Mouse (Mus musculus) forebrain, embryonic 15.5 days (tissue): ENCODE data around the gene Nme7. TPM values are rescaled to one million over a fixed set of nuclear protein-coding genes. Genes with fewer than 3 reads are reported as not detected.

Experiments used
- ATAC-seq: fragments of 200-750 bp; cut with Nextera tagmentation; replicated peaks from 2 replicates; pipeline ENCODE4 v1.8.0; 2017; ENCODE audit warnings: mild to moderate bottlenecking, moderate TSS enrichment, moderate library complexity
- H3K27ac ChIP-seq: fragments of 300-500 bp; sonication (generic); replicated peaks from 2 replicates; pipeline ENCODE4 v1.5.1; 2015; ENCODE audit warnings: mild to moderate bottlenecking, inconsistent platforms
- H3K27me3 ChIP-seq: fragments of 300-500 bp; sonication (generic); 2 replicates; pipeline ENCODE4 v1.6.1; 2015; ENCODE audit warnings: inconsistent platforms
- H3K36me3 ChIP-seq: fragments of 300-500 bp; sonication (generic); 2 replicates; pipeline ENCODE4 v1.6.1; 2015; ENCODE audit warnings: mild to moderate bottlenecking, inconsistent platforms
- H3K4me1 ChIP-seq: fragments of 300-500 bp; sonication (generic); 2 replicates; pipeline ENCODE4 v1.6.1; 2015; ENCODE audit warnings: inconsistent platforms
- H3K4me2 ChIP-seq: fragments of 300-500 bp; sonication (generic); replicated peaks from 2 replicates; pipeline ENCODE4 v1.6.1; 2015; ENCODE audit warnings: mild to moderate bottlenecking, inconsistent platforms
- H3K4me3 ChIP-seq: fragments of 300-500 bp; sonication (generic); 2 replicates; pipeline ENCODE4 v1.5.1; 2015; ENCODE audit warnings: mild to moderate bottlenecking, inconsistent platforms
- H3K9ac ChIP-seq: fragments of 300-500 bp; sonication (generic); replicated peaks from 2 replicates; pipeline ENCODE4 v1.6.1; 2015; ENCODE audit warnings: mild to moderate bottlenecking, inconsistent platforms
- H3K9me3 ChIP-seq: fragments of 300-500 bp; sonication (generic); 2 replicates; pipeline ENCODE4 v1.6.1; 2016; ENCODE audit warnings: inconsistent platforms
- WGBS: fragments of 180-500 bp; shearing (Covaris S2); methylation state at CpG from one replicate; pipeline ENCODE4 v1.1.7; 2015; ENCODE audit warnings: mixed read lengths; 5-methylcytosine and 5-hydroxymethylcytosine counted together
- polyA plus RNA-seq: library from polyadenylated mRNA; unstranded; fragments of >200 nt; fragmentation: Nextera tagmentation; extraction: Ambion mirVana; gene quantifications from 2 replicates; pipeline ENCODE4 v1.2.1, GENCODE M21; 2015

The Nme7 gene
- polyA plus RNA-seq, 1 experiment from 2014 or later = 41.6 TPM

GRCm38 (mm10) chr1:164294071-164294470 is 9.8 kb upstream of the Nme7 start:
- Histone ChIP-seq H3K9ac (no peak overlapping the region), H3K27ac (no peak overlapping the region), H3K4me3 (no peak overlapping the region), H3K9me3 (no peaks in the 10 kb centered on the region), H3K4me1 (no peaks in the 10 kb centered on the region), H3K4me2 (no peak overlapping the region), H3K36me3 (peaks cover 71% of the 10 kb centered on the region), H3K27me3 (no peaks in the 10 kb centered on the region)
- ATAC-seq = no peak
- 94% methylated on average over 6 of the region's 6 CpGs for WGBS

GRCm38 (mm10) chr1:164296473-164296872 is 7.4 kb upstream of the Nme7 start:
- Histone ChIP-seq H3K27ac (no peak overlapping the region), H3K9ac (no peak overlapping the region), H3K27me3 (no peaks in the 10 kb centered on the region), H3K4me3 (no peak overlapping the region), H3K9me3 (no peaks in the 10 kb centered on the region), H3K36me3 (peaks cover 73% of the 10 kb centered on the region), H3K4me2 (no peak overlapping the region), H3K4me1 (no peaks in the 10 kb centered on the region)
- ATAC-seq = no peak
- 96% methylated on average over 4 of the region's 5 CpGs for WGBS

DNA sequence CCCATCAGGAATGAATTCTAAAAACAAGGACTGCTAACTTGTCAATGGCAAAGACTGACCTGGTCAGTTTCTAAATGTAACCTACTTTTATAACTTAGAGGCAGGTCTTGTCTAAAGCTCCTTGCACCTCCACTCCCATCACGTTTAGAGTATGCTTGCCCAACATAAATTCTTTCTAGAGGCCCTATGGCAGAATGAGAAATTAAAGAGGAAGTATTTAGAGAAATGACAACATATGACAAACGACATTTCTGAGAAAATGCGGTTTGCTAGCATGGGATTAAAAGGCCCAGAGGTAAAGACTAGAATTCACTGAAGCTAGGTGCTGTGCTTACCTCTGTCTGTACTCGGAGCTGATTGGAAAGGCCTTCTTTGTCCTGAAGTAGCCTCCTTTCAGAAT is 2.0 kb upstream of the Nme7 start:
- H3K4me2 ChIP-seq = no peak overlapping the region
- no peak overlapping the region for H3K27ac ChIP-seq
- peaks cover 19% of the 10 kb centered on the region for H3K4me1 ChIP-seq
- H3K27me3 ChIP-seq = no peaks in the 10 kb centered on the region
- H3K9ac ChIP-seq = no peak overlapping the region
- no peak overlapping the region for H3K4me3 ChIP-seq
- 95% methylated on average over 4 of the region's 4 CpGs for WGBS
- peaks cover 50% of the 10 kb centered on the region for H3K36me3 ChIP-seq
- H3K9me3 ChIP-seq = no peaks in the 10 kb centered on the region
- no peak for ATAC-seq

- Histone ChIP-seq H3K4me3 (peak within 1 kb of the TSS; percentile 72), H3K9ac (peak within 1 kb of the TSS; percentile 47), H3K4me2 (peak within 1 kb of the TSS; percentile 90), H3K4me1 (peaks cover 27% of the 10 kb centered on the region), H3K9me3 (no peaks in the 10 kb centered on the region), H3K36me3 (peaks cover 7% of the 10 kb centered on the region), H3K27ac (peak within 1 kb of the TSS; percentile 76), H3K27me3 (no peaks in the 10 kb centered on the region)
- WGBS = under 1% methylated on average over 35 of the region's 35 CpGs
- ATAC-seq = peak; percentile 99
Measured at GRCm38 (mm10) chr1:164307124-164307751, 3.3 kb downstream of the Nme7 start, which contains the start of gene Blzf1. Gene Blzf1 (minus strand): TSS chr1:164307489.

DNA sequence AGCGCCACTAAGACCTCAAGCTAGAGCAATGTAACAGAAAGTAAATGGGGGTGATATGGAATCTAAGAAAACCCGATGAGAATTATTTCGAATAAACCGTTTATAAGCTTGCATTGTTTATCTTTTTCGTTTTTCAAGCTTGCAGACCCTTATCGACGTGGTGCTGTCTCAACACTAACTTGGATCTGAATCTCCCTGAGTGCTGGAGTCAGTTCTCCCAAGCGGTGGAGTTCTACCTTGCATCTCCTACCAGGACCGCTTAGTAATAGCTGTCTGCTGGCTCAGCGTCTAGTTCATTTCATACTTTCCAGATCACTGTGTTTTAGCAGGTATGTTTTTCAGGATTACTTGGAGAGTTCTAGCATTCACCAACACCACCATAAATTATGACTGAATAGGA is 4.0 kb downstream of the Nme7 start:
- peak overlapping the region; percentile 72 for H3K4me3 ChIP-seq
- peaks cover 4% of the 10 kb centered on the region for H3K36me3 ChIP-seq
- H3K4me2 ChIP-seq = peak overlapping the region; percentile 59
- H3K27ac ChIP-seq = peak overlapping the region; percentile 31; the same call in 1 of the 2 replicates
- peak overlapping the region; percentile 39 for H3K9ac ChIP-seq
- H3K4me1 ChIP-seq = peaks cover 27% of the 10 kb centered on the region
- H3K9me3 ChIP-seq = no peaks in the 10 kb centered on the region
- 13% methylated on average over 10 of the region's 10 CpGs for WGBS
- ATAC-seq = peak; percentile 15
- no peaks in the 10 kb centered on the region for H3K27me3 ChIP-seq

DNA sequence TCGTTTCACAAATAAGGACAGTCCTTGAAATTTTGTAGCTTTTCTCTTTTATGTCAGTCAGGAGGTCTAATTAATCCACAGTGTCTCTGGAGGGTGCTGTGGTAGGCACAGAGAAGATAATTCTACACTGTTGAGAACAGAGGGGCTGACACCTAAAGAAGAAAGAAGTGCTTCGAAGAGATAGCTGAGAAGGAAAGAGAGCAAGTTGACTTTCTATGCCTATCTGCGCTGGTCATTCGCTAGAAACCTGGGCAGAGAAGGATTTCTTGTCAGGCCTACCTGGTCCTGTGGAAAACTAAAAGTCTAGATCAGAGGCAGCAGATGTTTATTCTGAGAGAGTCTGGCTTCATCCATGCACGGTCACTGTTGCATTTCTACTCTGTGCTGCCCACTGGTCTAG is 10.2 kb downstream of the Nme7 start:
- Histone ChIP-seq H3K27me3 (no peaks in the 10 kb centered on the region), H3K4me3 (no peak overlapping the region), H3K9me3 (no peaks in the 10 kb centered on the region), H3K36me3 (peaks cover 7% of the 10 kb centered on the region), H3K4me2 (no peak overlapping the region), H3K27ac (no peak overlapping the region), H3K4me1 (no peaks in the 10 kb centered on the region), H3K9ac (no peak overlapping the region)
- 91% methylated on average over 5 of the region's 5 CpGs for WGBS
- ATAC-seq = no peak

DNA sequence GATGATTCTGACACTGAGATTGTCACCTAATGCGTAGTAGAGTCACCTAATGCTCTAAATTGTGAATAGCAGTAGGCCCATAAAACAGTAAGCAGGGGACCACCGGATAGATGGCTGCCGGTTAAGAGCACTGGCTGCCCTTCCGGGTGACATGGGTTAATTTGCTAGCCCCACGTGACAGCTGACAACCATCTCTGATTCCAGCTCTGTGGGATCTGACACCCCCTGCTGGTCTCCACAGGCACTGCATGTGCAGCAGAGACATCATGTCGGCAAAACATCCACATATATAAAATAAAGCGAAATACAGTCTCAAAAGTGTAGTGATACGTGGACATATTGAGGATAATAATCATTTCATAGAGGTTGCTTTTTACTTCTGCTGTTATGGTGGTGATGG is 11.3 kb downstream of the Nme7 start:
- Histone ChIP-seq H3K4me3 (no peak overlapping the region), H3K4me1 (no peaks in the 10 kb centered on the region), H3K9me3 (no peaks in the 10 kb centered on the region), H3K27me3 (no peaks in the 10 kb centered on the region), H3K36me3 (peaks cover 7% of the 10 kb centered on the region), H3K27ac (no peak overlapping the region), H3K4me2 (no peak overlapping the region), H3K9ac (no peak overlapping the region)
- 72% methylated on average over 8 of the region's 8 CpGs for WGBS
- ATAC-seq = no peak

DNA sequence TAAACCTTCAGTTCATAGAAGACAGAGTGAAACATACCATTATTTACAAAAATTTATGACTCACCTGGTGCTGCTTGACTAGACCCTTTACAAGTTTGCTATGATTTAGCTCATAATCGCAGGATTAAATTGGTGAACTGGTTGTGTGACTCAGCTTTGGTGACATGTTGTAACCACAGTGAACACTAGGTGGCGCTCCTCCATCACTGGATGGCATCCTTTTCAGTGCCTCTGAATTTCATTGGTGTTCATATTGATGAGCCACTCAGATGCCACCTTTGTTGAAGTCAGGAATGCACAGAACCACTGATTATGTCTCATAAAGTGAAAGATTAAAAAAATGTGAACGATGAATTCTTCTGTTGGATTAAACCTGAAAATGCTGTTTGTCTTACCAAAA is 12.8 kb downstream of the Nme7 start:
- no peaks in the 10 kb centered on the region for H3K9me3 ChIP-seq
- H3K4me1 ChIP-seq = no peaks in the 10 kb centered on the region; the same call in 1 of the 2 replicates
- H3K36me3 ChIP-seq = peaks cover 4% of the 10 kb centered on the region; the same call in 1 of the 2 replicates
- H3K27me3 ChIP-seq = no peaks in the 10 kb centered on the region
- H3K4me2 ChIP-seq = no peak overlapping the region
- H3K27ac ChIP-seq = no peak overlapping the region
- 29% methylated on average over 3 of the region's 3 CpGs for WGBS
- no peak overlapping the region for H3K4me3 ChIP-seq
- peak; percentile 75 for ATAC-seq
- H3K9ac ChIP-seq = no peak overlapping the region

- Histone ChIP-seq H3K27me3 (no peaks in the 10 kb centered on the region), H3K9ac (no peak overlapping the region), H3K36me3 (peaks cover 4% of the 10 kb centered on the region; the same call in 1 of the 2 replicates), H3K9me3 (no peaks in the 10 kb centered on the region), H3K4me1 (no peaks in the 10 kb centered on the region; the same call in 1 of the 2 replicates), H3K4me3 (no peak overlapping the region), H3K27ac (no peak overlapping the region), H3K4me2 (no peak overlapping the region)
- ATAC-seq = peak; percentile 17; the same call in 1 of the 2 replicates
- 86% methylated on average over 9 of the region's 9 CpGs for WGBS
Measured at GRCm38 (mm10) chr1:164317261-164317660, 13.3 kb downstream of the Nme7 start.

- Histone ChIP-seq H3K9ac (no peak overlapping the region), H3K27ac (no peak overlapping the region), H3K4me1 (no peaks in the 10 kb centered on the region; the same call in 1 of the 2 replicates), H3K9me3 (no peaks in the 10 kb centered on the region), H3K36me3 (peaks cover 4% of the 10 kb centered on the region; the same call in 1 of the 2 replicates), H3K4me2 (no peak overlapping the region), H3K4me3 (no peak overlapping the region), H3K27me3 (no peaks in the 10 kb centered on the region)
- ATAC-seq = no peak
- WGBS = 91% methylated on average over 5 of the region's 5 CpGs
Measured at GRCm38 (mm10) chr1:164318474-164318873, 14.6 kb downstream of the Nme7 start.

DNA sequence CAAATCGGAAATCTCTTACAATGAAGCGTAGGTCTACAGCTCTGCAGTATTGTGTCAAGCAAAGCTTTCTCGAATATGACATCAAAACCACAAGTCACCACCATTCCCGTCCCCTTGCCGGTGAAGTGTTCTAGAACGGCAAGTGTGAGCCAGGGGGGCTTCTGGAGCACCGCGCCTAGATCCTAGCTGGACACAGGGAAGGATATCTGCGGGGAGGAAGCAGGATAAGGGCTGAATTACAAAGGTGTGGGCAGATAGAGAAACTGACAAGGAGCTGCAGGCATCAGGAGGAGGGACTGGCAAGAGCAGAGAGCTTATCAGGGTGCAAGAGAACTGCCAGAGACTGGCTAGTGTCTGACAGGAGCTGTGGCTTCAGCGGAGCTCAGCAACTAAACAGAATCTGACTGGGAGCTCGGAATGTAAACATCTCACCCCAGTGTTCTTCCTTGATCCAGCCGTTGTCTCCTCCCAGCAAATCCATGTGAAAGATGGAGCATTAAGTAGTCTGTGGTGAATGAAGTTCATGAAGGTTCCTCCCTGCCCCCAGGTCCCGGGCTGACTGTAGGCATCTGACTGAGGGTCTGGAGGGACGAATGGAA is 15.7 kb downstream of the Nme7 start:
- no peak for ATAC-seq
- H3K27ac ChIP-seq = no peak overlapping the region
- no peaks in the 10 kb centered on the region for H3K9me3 ChIP-seq
- no peaks in the 10 kb centered on the region for H3K36me3 ChIP-seq
- no peak overlapping the region for H3K9ac ChIP-seq
- no peaks in the 10 kb centered on the region for H3K27me3 ChIP-seq
- H3K4me1 ChIP-seq = no peaks in the 10 kb centered on the region; the same call in 1 of the 2 replicates
- no peak overlapping the region for H3K4me2 ChIP-seq
- H3K4me3 ChIP-seq = no peak overlapping the region
- 88% methylated on average over 14 of the region's 14 CpGs for WGBS

GRCm38 (mm10) chr1:164320731-164321130 is 16.8 kb downstream of the Nme7 start:
- no peak overlapping the region for H3K9ac ChIP-seq
- H3K27ac ChIP-seq = peak overlapping the region; percentile 46
- H3K4me2 ChIP-seq = no peak overlapping the region
- no peaks in the 10 kb centered on the region for H3K36me3 ChIP-seq
- H3K4me3 ChIP-seq = no peak overlapping the region
- H3K9me3 ChIP-seq = no peaks in the 10 kb centered on the region
- peak; percentile 47; the same call in 1 of the 2 replicates for ATAC-seq
- no peaks in the 10 kb centered on the region for H3K27me3 ChIP-seq
- WGBS = 41% methylated on average over 5 of the region's 5 CpGs
- H3K4me1 ChIP-seq = no peaks in the 10 kb centered on the region; the same call in 1 of the 2 replicates
